Mouse (Mus musculus) heart, postnatal 0 days (tissue): ENCODE measurements at regions not wholly inside any gene's neighbourhood (a gene's known extent, or its start where the extent isn't known, plus 50 kb on each side); places are given as distances from the start of the nearest gene placed in this dataset.

Experiments used
- CTCF ChIP-seq: IDR thresholded peaks from 2 replicates; pipeline ENCODE4 v1.5.1; 2016; ENCODE audit warnings: antibody characterized with exemption, control low read depth, low read depth
- EP300 ChIP-seq: IDR thresholded peaks from 2 replicates; pipeline ENCODE4 v1.6.1; 2016; ENCODE audit warnings: antibody characterized with exemption, low read depth

DNA sequence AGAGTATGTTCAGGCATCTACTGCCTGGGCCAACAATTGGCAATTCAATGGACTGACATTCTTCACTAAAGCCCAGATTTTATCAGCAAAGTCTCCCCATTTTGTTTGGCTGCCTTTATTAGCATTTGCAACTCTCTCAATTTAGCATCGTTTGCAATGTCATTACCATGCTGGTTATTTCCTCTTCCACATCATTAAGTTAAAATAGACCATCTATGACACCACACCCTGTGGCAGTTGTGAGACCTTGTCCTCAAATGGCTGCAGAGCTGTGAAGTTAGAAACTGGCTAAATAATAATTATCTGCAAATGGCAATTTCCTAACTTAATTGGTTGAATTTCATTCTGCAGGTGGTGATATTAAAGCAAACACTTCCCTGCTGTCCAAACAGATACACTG, 381.8 kb downstream of the H2al1n start:
- TF ChIP-seq EP300 (no peak), CTCF (no peak)
